Mouse (Mus musculus): ENCODE measurements around the gene Nuak1.

Gene Nuak1

DNA sequence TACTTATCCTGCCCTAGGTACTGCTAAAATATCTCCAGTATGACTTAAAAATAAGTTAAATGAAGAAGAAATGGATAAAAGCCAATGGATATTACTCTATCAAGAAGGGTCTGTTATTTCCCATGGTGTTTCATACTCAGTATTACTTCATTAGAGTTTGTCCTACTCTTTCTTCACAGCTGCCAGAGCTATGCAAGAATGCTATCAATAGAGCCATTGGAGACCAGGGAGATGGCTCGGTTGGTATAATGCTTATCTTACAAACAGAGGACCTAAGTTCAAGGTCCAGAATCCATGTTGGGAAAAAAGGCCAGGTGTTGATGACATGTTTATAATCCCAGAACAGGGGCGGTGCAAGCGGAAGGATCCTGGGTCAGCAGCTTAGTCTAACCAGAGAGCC lies 72.2 kb downstream of the Nuak1 start:
- 0 out of 2 replicates have a peak, but pooled peaks cover 6% of the 10 kb centered on the region for H3K27me3 ChIP-seq (ENCODE audit: insufficient read depth, low read length)
- H3K4me1 ChIP-seq (replicated peaks; ENCODE audit: low read depth, low read length) = peaks cover 13% of the 10 kb centered on the region
- no peak for TF ChIP-seq CTCF (conservative IDR thresholded peaks at IDR 0.05; ENCODE audit: low read length)
- TF ChIP-seq POU5F1 (IDR thresholded peaks at IDR 0.05; ENCODE audit: borderline replicate concordance, low read length) = no peak
- no peak for TF ChIP-seq NANOG (IDR thresholded peaks at IDR 0.05; ENCODE audit: borderline replicate concordance, low read length)
- no peak overlapping the region for H3K4me3 ChIP-seq (replicated peaks; ENCODE audit: low read length)
- no peaks in the 10 kb centered on the region for H3K9me3 ChIP-seq (ENCODE audit: low read length)
- no peaks in the 10 kb centered on the region for H3K36me3 ChIP-seq (ENCODE audit: insufficient read depth, low read length)

DNA sequence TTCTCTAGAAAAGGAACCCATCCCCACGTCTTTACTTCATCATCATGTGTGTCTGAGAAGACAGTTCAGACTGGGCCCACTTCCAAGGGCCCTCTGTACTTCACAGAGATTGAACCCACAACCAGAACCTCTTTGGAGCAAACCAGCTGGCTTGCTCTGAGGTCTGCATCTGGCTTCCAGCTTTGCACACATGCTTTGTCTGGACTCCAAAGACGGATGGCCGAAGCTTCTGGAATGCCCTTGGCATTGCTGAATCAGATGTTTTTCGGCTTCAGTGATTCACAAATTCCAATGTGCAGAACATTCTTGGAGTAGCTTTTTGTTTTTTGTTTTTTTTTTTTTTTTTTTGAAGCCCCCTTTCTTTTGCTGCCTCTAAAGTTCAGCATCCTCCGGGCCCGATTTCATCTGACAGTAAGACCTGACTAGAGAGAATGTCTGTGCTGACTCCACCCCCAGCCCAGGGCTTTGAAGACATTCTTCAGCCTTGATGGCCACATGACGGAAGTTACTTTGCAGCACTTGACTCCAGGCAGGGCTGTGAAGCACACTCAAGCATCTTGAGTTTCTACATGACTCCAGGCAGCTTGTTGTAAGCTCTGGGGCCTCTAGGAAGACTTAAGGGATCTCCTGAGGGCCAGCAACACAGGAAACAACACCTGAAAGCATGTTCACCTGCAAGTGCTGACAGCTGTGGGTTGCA lies 75.1 kb downstream of the Nuak1 start:
- no peak for TF ChIP-seq POU5F1 (IDR thresholded peaks at IDR 0.05; ENCODE audit: borderline replicate concordance, low read length)
- no peak for TF ChIP-seq NANOG (IDR thresholded peaks at IDR 0.05; ENCODE audit: borderline replicate concordance, low read length)
- no peak for TF ChIP-seq CTCF (conservative IDR thresholded peaks at IDR 0.05; ENCODE audit: low read length)
- Histone ChIP-seq H3K27me3 (ENCODE audit: insufficient read depth, low read length) (0 out of 2 replicates have a peak, but pooled peaks cover 6% of the 10 kb centered on the region), H3K9me3 (ENCODE audit: low read length) (no peaks in the 10 kb centered on the region), H3K4me1 (replicated peaks; ENCODE audit: low read depth, low read length) (no peaks in the 10 kb centered on the region), H3K36me3 (ENCODE audit: insufficient read depth, low read length) (no peaks in the 10 kb centered on the region), H3K4me3 (replicated peaks; ENCODE audit: low read length) (no peak overlapping the region)

- Histone ChIP-seq H3K36me3 (ENCODE audit: insufficient read depth, low read length) (no peaks in the 10 kb centered on the region), H3K27me3 (ENCODE audit: insufficient read depth, low read length) (0 out of 2 replicates have a peak, but pooled peaks cover 6% of the 10 kb centered on the region), H3K9me3 (ENCODE audit: low read length) (no peaks in the 10 kb centered on the region), H3K4me3 (replicated peaks; ENCODE audit: low read length) (no peak overlapping the region), H3K4me1 (replicated peaks; ENCODE audit: low read depth, low read length) (no peaks in the 10 kb centered on the region)
- no peak for TF ChIP-seq CTCF (conservative IDR thresholded peaks at IDR 0.05; ENCODE audit: low read length)
Measured at GRCm38 (mm10) chr10:84363833-84364232, 76.6 kb downstream of the Nuak1 start.

DNA sequence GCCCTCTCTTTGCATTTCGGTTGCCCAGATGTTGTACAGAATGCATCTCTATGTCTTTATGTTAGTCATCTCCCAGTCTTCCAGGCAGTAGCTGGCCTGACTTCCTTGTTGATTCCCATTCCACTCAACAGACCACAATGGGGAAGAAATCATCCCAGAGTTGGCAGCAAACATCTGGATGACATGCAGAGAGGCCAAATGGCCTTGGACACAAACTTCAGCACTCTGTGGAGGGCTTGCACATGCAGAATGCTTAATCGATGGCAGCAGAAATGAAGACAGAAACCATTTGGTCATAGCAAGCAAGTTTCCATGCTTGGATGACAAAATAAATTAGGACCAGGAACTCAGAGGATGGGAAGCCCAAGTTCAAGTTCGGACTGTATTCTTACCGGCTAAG lies 79.4 kb downstream of the Nuak1 start:
- Histone ChIP-seq H3K4me1 (replicated peaks; ENCODE audit: low read depth, low read length) (no peaks in the 10 kb centered on the region), H3K36me3 (ENCODE audit: insufficient read depth, low read length) (no peaks in the 10 kb centered on the region), H3K27me3 (ENCODE audit: insufficient read depth, low read length) (peaks cover 9% of the 10 kb centered on the region; the same call in 1 of the 2 replicates), H3K4me3 (replicated peaks; ENCODE audit: low read length) (no peak overlapping the region), H3K9me3 (ENCODE audit: low read length) (no peaks in the 10 kb centered on the region)
- TF ChIP-seq CTCF (conservative IDR thresholded peaks at IDR 0.05; ENCODE audit: low read length) (no peak), NANOG (IDR thresholded peaks at IDR 0.05; ENCODE audit: borderline replicate concordance, low read length) (no peak), POU5F1 (IDR thresholded peaks at IDR 0.05; ENCODE audit: borderline replicate concordance, low read length) (no peak)

- Histone ChIP-seq H3K4me1 (replicated peaks; ENCODE audit: low read depth, low read length) (no peaks in the 10 kb centered on the region), H3K9me3 (ENCODE audit: low read length) (no peaks in the 10 kb centered on the region), H3K36me3 (ENCODE audit: insufficient read depth, low read length) (no peaks in the 10 kb centered on the region), H3K4me3 (replicated peaks; ENCODE audit: low read length) (no peak overlapping the region), H3K27me3 (ENCODE audit: insufficient read depth, low read length) (peaks cover 9% of the 10 kb centered on the region; the same call in 1 of the 2 replicates)
- TF ChIP-seq NANOG (IDR thresholded peaks at IDR 0.05; ENCODE audit: borderline replicate concordance, low read length) (no peak), POU5F1 (IDR thresholded peaks at IDR 0.05; ENCODE audit: borderline replicate concordance, low read length) (no peak), CTCF (conservative IDR thresholded peaks at IDR 0.05; ENCODE audit: low read length) (no peak)
Measured at GRCm38 (mm10) chr10:84360391-84360790, 80.0 kb downstream of the Nuak1 start.

DNA sequence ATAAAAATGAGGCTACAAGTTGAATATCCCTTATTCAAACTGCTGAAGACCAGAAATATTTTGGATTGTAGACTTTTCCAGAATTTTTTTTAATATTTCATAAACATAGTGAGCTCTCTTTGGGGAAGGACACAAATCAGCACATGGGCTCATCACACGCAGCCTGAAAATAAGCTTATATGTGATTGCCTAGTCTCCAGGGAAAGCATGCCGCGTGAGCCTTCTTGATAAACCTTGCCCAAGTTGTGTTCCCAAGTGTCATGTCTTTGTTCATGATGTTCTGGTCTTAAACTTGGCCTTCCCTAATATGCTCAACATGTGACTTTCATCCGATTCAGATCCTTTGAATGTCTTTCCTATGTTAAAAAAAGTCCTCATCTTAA lies 81.7 kb downstream of the Nuak1 start:
- no peak overlapping the region for H3K4me3 ChIP-seq (replicated peaks; ENCODE audit: low read length)
- H3K4me1 ChIP-seq (replicated peaks; ENCODE audit: low read depth, low read length) = no peaks in the 10 kb centered on the region
- H3K9me3 ChIP-seq (ENCODE audit: low read length) = no peaks in the 10 kb centered on the region
- TF ChIP-seq NANOG (IDR thresholded peaks at IDR 0.05; ENCODE audit: borderline replicate concordance, low read length) (no peak), CTCF (conservative IDR thresholded peaks at IDR 0.05; ENCODE audit: low read length) (no peak), POU5F1 (IDR thresholded peaks at IDR 0.05; ENCODE audit: borderline replicate concordance, low read length) (no peak)
- peaks cover 3% of the 10 kb centered on the region; the same call in 1 of the 2 replicates for H3K27me3 ChIP-seq (ENCODE audit: insufficient read depth, low read length)
- no peaks in the 10 kb centered on the region for H3K36me3 ChIP-seq (ENCODE audit: insufficient read depth, low read length)

DNA sequence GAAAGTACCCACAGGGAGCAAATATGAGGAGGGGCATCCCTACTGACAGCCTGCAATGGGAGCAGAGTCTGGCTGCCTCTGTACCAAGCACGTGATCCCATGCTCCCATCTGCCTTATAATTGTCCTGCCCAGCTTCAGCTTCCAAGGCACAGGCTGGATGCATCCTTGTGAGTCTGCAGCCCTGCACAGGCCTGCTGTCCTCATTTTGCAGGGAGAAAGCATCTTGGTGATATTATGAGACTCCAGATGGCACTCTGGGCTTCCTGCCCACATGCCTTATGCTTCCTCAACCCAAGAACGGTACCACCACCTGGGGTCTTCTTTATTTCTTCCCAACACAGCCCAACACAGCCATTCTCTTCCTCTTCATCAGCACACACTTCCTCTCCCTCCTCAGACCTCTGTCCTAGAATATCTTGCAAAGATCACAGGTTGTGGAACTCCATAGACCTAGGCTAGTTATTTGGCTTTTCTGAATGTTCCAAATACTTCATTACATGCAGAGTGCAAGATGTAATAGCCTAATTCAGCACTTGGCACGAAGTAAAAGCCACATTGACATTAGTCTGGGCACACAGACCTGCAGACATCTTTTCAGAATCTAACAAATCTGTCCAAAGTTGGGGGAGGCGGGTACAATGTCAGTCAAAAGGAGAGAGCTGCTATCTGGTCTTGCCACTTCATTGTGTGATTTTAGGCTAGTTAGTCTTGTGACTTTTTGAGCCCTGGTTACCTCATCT lies 82.2 kb downstream of the Nuak1 start:
- Histone ChIP-seq H3K27me3 (ENCODE audit: insufficient read depth, low read length) (peaks cover 3% of the 10 kb centered on the region; the same call in 1 of the 2 replicates), H3K9me3 (ENCODE audit: low read length) (no peaks in the 10 kb centered on the region), H3K4me1 (replicated peaks; ENCODE audit: low read depth, low read length) (no peaks in the 10 kb centered on the region), H3K4me3 (replicated peaks; ENCODE audit: low read length) (no peak overlapping the region), H3K36me3 (ENCODE audit: insufficient read depth, low read length) (no peaks in the 10 kb centered on the region)
- TF ChIP-seq CTCF (conservative IDR thresholded peaks at IDR 0.05; ENCODE audit: low read length) (no peak), NANOG (IDR thresholded peaks at IDR 0.05; ENCODE audit: borderline replicate concordance, low read length) (no peak), POU5F1 (IDR thresholded peaks at IDR 0.05; ENCODE audit: borderline replicate concordance, low read length) (no peak)

DNA sequence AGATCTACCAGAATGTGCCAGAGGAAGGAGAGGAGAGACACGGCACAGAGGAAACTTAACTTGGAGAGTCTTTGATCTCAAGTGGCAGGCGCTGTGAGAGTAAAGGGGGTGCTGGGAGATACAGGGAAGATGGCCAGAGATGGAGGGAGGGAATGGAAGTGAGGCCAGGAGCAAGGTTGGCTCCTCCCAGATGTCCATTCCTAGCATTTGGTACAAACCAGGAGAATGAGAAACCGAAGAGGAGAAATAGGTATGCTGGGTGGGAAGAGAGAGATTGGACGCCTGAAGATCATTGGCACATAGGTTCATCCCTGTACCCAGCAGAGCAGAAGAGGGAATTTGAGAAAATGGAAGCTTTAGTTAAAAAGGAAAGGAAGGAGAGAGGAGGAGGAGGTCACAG lies 82.8 kb downstream of the Nuak1 start:
- no peaks in the 10 kb centered on the region for H3K9me3 ChIP-seq (ENCODE audit: low read length)
- H3K36me3 ChIP-seq (ENCODE audit: insufficient read depth, low read length) = no peaks in the 10 kb centered on the region
- no peak overlapping the region for H3K4me3 ChIP-seq (replicated peaks; ENCODE audit: low read length)
- H3K4me1 ChIP-seq (replicated peaks; ENCODE audit: low read depth, low read length) = no peaks in the 10 kb centered on the region
- no peak for TF ChIP-seq CTCF (conservative IDR thresholded peaks at IDR 0.05; ENCODE audit: low read length)
- H3K27me3 ChIP-seq (ENCODE audit: insufficient read depth, low read length) = peaks cover 3% of the 10 kb centered on the region; the same call in 1 of the 2 replicates

All from E14TG2a.4 (cell line).